Mouse (Mus musculus) spleen, adult 10 weeks (tissue): ENCODE data around the gene Tmem151b. TPM values are rescaled to one million over a fixed set of nuclear protein-coding genes. Genes with fewer than 3 reads are reported as not detected.

ENCODE experiments used
- polyA plus RNA-seq: library from polyadenylated mRNA; stranded (reverse); fragments of 350-450 nt; fragmentation: Illumina TruSeq; extraction: RNeasy Lipid Tissue Mini Kit (QIAGEN cat#74804); gene quantifications from one replicate; pipeline ENCODE4 v1.2.3, GENCODE M21; 2015; ENCODE audit warnings: low replicate concordance; ENCODE audit not compliant: insufficient read depth

Gene Tmem151b
- polyA plus RNA-seq = 1.0 TPM

GRCm38 (mm10) chr17:45549617-45550181, at the start of gene Tmem151b:
Gene Tmem151b, minus strand, starts transcription at chr17:45549677.

GRCm38 (mm10) chr17:45573087-45573779, 23.8 kb upstream of the Tmem151b start, which contains the start of gene Hsp90ab1:
Gene Hsp90ab1, minus strand, starts transcription at chr17:45573271.

GRCm38 (mm10) chr17:45563655-45564530, 14.4 kb upstream of the Tmem151b start, which contains the start of gene Slc35b2:
Gene Slc35b2, plus strand, starts transcription at chr17:45563874.

GRCm38 (mm10) chr17:45555452-45556106, 6.1 kb upstream of the Tmem151b start, which contains the start of gene Nfkbie:
Gene Nfkbie, plus strand, starts transcription at chr17:45555703.

GRCm38 (mm10) chr17:45523263-45523662, 26.2 kb downstream of the Tmem151b start, which contains the start of gene Tcte1:
Gene Tcte1, plus strand, starts transcription at chr17:45523434.

GRCm38 (mm10) chr17:45506700-45507189, 42.7 kb downstream of the Tmem151b start, which contains the start of gene Aars2:
Gene Aars2, plus strand, starts transcription at chr17:45506841.

Other genes with a start within 250 kb of the Tmem151b start
- 106 TPM for gene Cdc5l, start 115.9 kb downstream of the Tmem151b start, polyA plus RNA-seq
- not detected for gene Spats1, start 74.3 kb downstream of the Tmem151b start, polyA plus RNA-seq
- 2.9 TPM for gene Aars2, start 42.8 kb downstream of the Tmem151b start, polyA plus RNA-seq
- 0.37 TPM for gene Tcte1, start 26.2 kb downstream of the Tmem151b start, polyA plus RNA-seq
- 69.2 TPM for gene Nfkbie, start 6.0 kb upstream of the Tmem151b start, polyA plus RNA-seq
- 32.4 TPM for gene Slc35b2, start 14.2 kb upstream of the Tmem151b start, polyA plus RNA-seq
- 1,285 TPM for gene Hsp90ab1, start 23.6 kb upstream of the Tmem151b start, polyA plus RNA-seq
- gene Slc29a1, start 49.9 kb upstream of the Tmem151b start, polyA plus RNA-seq = 45.2 TPM
- not detected for gene Mymx, start 52.4 kb upstream of the Tmem151b start, polyA plus RNA-seq
- gene Capn11, start 109.6 kb upstream of the Tmem151b start, polyA plus RNA-seq = not detected
- 13.9 TPM for gene Mrpl14, start 136.6 kb upstream of the Tmem151b start, polyA plus RNA-seq
- 14.2 TPM for gene Tmem63b, start 137.2 kb upstream of the Tmem151b start, polyA plus RNA-seq
- gene 1600014C23Rik, start 184.2 kb upstream of the Tmem151b start, polyA plus RNA-seq = not detected